Mouse (Mus musculus): Measurements from ENCODE around the gene Rab36. TPM values are rescaled to one million over a fixed set of nuclear protein-coding genes. Genes with fewer than 3 reads are reported as not detected.

Rab36 gene
- polyA plus RNA-seq, 1 experiment from 2014 or later: 1.5 TPM

DNA sequence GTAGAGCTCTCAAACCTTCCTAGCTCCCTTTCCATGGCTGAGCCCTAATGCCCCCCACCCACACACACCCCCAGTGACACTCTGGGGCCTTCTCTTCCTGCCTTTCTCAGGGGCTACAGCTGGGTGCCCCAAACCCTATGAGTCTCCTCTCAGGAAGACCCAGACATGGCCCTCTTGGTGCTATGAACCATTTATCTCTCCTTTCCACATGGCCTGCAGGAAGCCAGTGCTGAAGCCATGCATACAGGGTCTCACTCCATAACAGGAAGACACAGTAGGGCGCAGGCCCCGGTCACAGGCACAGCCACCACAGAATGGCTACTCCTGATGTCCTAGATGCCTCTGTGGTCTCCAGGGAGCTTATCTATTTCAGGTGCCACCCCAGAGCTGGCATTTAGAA is 66.6 kb downstream of the Rab36 start:
- H3K9me3 ChIP-seq (ENCODE audit: control insufficient read depth): no peaks in the 10 kb centered on the region
- H3K4me1 ChIP-seq (replicated peaks; ENCODE audit: control insufficient read depth, insufficient read depth, low read length): 0 out of 2 replicates have a peak, but pooled peaks cover 4% of the 10 kb centered on the region
- WGBS: 83% methylated on average over 2 of the region's 2 CpGs
- H3K4me3 ChIP-seq (ENCODE audit: low read depth, low read length): no peak overlapping the region
- H3K27me3 ChIP-seq (replicated peaks; ENCODE audit: control insufficient read depth, insufficient read depth, low read length): no peaks in the 10 kb centered on the region
- no peaks in the 10 kb centered on the region for H3K36me3 ChIP-seq (ENCODE audit: control insufficient read depth, insufficient read depth)
- no peak overlapping the region for H3K4me2 ChIP-seq (replicated peaks; ENCODE audit: low read depth)
- no peak for ATAC-seq
- no peak for TF ChIP-seq CTCF (IDR thresholded peaks at IDR 0.05; ENCODE audit: low read depth)
- H3K9ac ChIP-seq (ENCODE audit: low read depth, low read length): no peak overlapping the region
- no peak overlapping the region for H3K27ac ChIP-seq (ENCODE audit: low read depth, low read length)

Other genes starting within 250 kb of the Rab36 start
- gene Gnaz, start 69.9 kb upstream of the Rab36 start, polyA plus RNA-seq (2015; fragmentation: Nextera tagmentation; extraction: Ambion mirVana): 1.7 and 2.4 TPM in 2 replicates
- gene Rsph14, start 4.5 kb upstream of the Rab36 start, polyA plus RNA-seq (2015; fragmentation: Nextera tagmentation; extraction: Ambion mirVana): not detected in 2 replicates
- gene Bcr, start 23.5 kb downstream of the Rab36 start, polyA plus RNA-seq (2015; fragmentation: Nextera tagmentation; extraction: Ambion mirVana): 26.7 and 36.2 TPM in 2 replicates
- gene Specc1l, start 175.0 kb downstream of the Rab36 start, polyA plus RNA-seq (2015; fragmentation: Nextera tagmentation; extraction: Ambion mirVana): 13.0 and 14.2 TPM in 2 replicates

All from intestine, postnatal 0 days (tissue).